Mouse (Mus musculus) liver, postnatal 0 days (tissue): Measurements from ENCODE around the gene Troap. TPM values are rescaled to one million over a fixed set of nuclear protein-coding genes. Genes with fewer than 3 reads are reported as not detected.
A peak's percentile ranks its signal among the peaks of the same experiment; 100 is the strongest.

Experiments
- ATAC-seq: fragments of 200-750 bp; cut with Nextera tagmentation; 2 replicates; pipeline ENCODE4 v1.8.0; 2017; ENCODE audit warnings: mild to moderate bottlenecking, moderate library complexity
- DNase-seq: peaks from one replicate; pipeline ENCODE4 v3.0.0-alpha.2; 2016
- H3K27ac ChIP-seq: fragments of 300-500 bp; sonication (generic); 2 replicates; pipeline ENCODE4 v1.5.1; 2014; ENCODE audit warnings: antibody characterized with exemption, moderate library complexity, mild to moderate bottlenecking, low read depth
- H3K27me3 ChIP-seq: fragments of 300-500 bp; sonication (generic); 2 replicates; pipeline ENCODE4 v1.6.1; 2014; ENCODE audit warnings: low read length, control low read depth, mixed read lengths; ENCODE audit not compliant: insufficient read depth
- H3K36me3 ChIP-seq: fragments of 300-500 bp; sonication (generic); replicated peaks from 2 replicates; pipeline ENCODE4 v1.6.1; 2014; ENCODE audit warnings: mild to moderate bottlenecking, control low read depth, low read length, moderate library complexity, mixed read lengths; ENCODE audit not compliant: insufficient read depth
- H3K4me1 ChIP-seq: fragments of 300-500 bp; sonication (generic); 2 replicates; pipeline ENCODE4 v1.6.1; 2014; ENCODE audit warnings: antibody characterized with exemption, mild to moderate bottlenecking, control low read depth; ENCODE audit not compliant: insufficient read depth
- H3K4me2 ChIP-seq: fragments of 300-500 bp; sonication (generic); 2 replicates; pipeline ENCODE4 v1.6.1; 2014; ENCODE audit warnings: low read depth, mild to moderate bottlenecking, low read length, moderate library complexity, mixed read lengths
- H3K4me3 ChIP-seq: fragments of 300-500 bp; sonication (generic); 2 replicates; pipeline ENCODE4 v1.5.1; 2014; ENCODE audit warnings: low read depth, low read length
- H3K9ac ChIP-seq: fragments of 300-500 bp; sonication (generic); replicated peaks from 2 replicates; pipeline ENCODE4 v1.6.1; 2014; ENCODE audit warnings: mild to moderate bottlenecking, moderate library complexity
- H3K9me3 ChIP-seq: fragments of 300-500 bp; sonication (generic); 2 replicates; pipeline ENCODE4 v1.6.1; 2016; ENCODE audit warnings: mild to moderate bottlenecking, control low read depth, low read length, mixed read lengths
- CTCF ChIP-seq: sonication (generic); IDR thresholded peaks from 2 replicates; pipeline ENCODE4 v1.5.1; 2016; ENCODE audit warnings: antibody characterized with exemption, low read depth
- EP300 ChIP-seq: IDR thresholded peaks from 2 replicates; pipeline ENCODE4 v1.6.1; 2016; ENCODE audit warnings: antibody characterized with exemption, low read depth, mild to moderate bottlenecking
- WGBS: fragments of 180-500 bp; shearing (Covaris S2); extraction: QIAGEN DNeasy Blood & Tissue Kit; methylation state at CpG from one replicate; pipeline ENCODE4 v1.1.7; 2014; ENCODE audit not compliant: insufficient replicate concordance; 5-methylcytosine and 5-hydroxymethylcytosine counted together
- polyA plus RNA-seq: library from polyadenylated mRNA; unstranded; fragments of >200 nt; fragmentation: Nextera tagmentation; extraction: Ambion mirVana; gene quantifications from 2 replicates; pipeline ENCODE4 v1.2.1, GENCODE M21; 2015

Troap gene
- polyA plus RNA-seq, 1 experiment from 2014 or later = 6.7 TPM

DNA sequence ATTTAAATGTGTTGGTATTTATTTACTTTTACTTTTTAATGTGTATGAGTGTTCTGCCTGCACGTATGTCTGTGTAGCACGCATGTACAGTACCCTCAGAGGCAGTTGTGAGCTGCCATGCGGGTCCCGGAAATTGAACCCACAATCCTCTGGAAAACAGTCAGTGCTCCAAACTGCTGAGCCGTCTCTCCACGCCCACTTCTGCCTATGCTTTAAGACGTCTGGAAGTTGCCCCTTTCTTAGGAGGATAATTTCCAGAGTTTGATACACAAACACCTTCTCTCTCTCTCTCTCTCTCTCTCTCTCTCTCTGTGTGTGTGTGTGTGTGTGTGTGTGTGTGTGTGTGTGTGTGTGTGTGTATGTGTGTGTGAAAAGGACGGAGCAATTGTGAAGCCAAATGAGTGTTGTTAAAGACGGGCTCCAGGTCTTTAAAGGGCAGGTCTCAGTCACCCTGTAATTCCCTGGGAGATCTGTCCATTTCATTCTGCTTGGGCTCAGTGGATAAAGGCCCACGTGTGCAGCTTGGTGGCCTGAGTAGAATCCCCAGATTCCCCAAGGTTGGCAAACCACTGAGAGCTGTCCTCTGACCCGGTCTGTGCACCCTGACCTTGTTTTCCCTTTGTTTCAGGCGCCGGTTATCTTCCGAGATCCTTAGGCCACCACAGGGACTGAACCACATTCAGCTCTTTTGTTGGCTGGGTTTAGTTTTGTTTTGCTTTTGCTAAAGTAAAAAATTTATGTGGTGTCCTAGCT is 40.1 kb downstream of the Troap start:
- 50% methylated on average over 14 of the region's 14 CpGs for WGBS
- DNase-seq (no peak), ATAC-seq (no peak)
- Histone ChIP-seq H3K27ac (no peak overlapping the region), H3K4me1 (peaks cover 3% of the 10 kb centered on the region; the same call in 1 of the 2 replicates), H3K4me3 (no peak overlapping the region), H3K9me3 (no peaks in the 10 kb centered on the region), H3K36me3 (no peaks in the 10 kb centered on the region), H3K27me3 (no peaks in the 10 kb centered on the region), H3K4me2 (no peak overlapping the region), H3K9ac (no peak overlapping the region)
- no peak for TF ChIP-seq CTCF
- no peak for TF ChIP-seq EP300

DNA sequence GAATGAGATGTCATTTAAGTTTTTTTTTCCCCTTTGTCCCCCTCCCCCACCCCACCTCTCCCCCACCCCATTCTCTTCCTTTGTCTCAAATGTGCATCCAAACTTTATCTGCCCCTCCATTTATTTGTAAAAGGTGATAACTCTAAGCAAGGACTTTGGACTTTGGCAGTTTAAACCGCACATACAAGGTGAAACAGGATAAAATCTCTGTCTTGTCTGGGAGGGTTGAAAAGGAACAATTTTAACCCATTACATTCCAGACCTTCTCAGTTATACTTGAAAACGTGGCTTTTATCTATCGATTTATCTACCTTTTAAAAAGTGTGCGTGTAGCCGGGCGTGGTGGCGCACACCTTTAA is 40.7 kb downstream of the Troap start:
- no peak overlapping the region for H3K4me2 ChIP-seq
- DNase-seq = no peak
- no peak overlapping the region for H3K27ac ChIP-seq
- no peak for TF ChIP-seq EP300
- no peak for TF ChIP-seq CTCF
- H3K9me3 ChIP-seq = no peaks in the 10 kb centered on the region
- peaks cover 3% of the 10 kb centered on the region; the same call in 1 of the 2 replicates for H3K4me1 ChIP-seq
- WGBS = 63% methylated on average over 7 of the region's 7 CpGs
- no peaks in the 10 kb centered on the region for H3K36me3 ChIP-seq
- H3K9ac ChIP-seq = no peak overlapping the region
- no peak overlapping the region for H3K4me3 ChIP-seq
- no peaks in the 10 kb centered on the region for H3K27me3 ChIP-seq
- ATAC-seq = no peak

DNA sequence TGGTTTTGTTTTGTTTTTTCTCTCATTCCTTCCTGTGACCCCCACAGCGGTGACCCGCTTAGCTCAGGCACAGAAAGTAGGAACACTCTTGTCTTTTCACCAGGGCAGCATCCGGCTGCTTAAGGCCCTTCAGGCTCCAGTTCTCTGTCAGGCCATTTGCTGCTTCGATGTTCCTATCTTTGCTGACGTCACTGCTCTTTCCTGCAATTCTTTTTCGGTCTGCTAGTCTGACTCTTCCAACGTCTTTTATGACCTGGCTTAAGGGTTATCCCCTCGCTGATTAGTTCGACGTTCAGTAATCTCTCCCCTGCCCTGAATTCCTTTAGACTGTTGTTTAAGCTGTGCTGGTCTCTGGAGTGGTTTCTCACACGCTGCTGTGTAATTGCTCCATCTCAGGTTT is 42.2 kb downstream of the Troap start:
- ATAC-seq = peak; percentile 56
- WGBS = 34% methylated on average over 11 of the region's 11 CpGs

DNA sequence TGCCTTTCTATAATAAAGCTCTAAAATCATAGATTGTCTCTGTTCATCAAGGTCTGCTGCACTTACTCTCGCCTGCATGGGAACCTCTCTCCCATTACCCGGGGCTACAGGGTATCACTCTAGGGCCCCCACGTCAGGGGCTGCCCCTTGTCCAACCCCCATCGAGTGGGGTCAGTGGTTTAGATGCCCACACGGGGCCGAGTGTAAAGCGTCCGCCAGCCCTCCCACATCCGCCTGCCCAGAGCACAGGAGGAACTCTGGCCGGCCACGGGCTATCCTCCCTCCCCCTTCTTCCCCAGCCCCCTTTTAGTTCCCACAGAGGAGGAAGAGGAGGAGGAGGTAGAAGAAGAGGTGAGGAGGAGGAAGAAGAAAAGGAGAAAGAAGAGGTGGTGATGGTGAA is 46.4 kb downstream of the Troap start:
- DNase-seq (no peak), ATAC-seq (no peak)
- no peak overlapping the region for H3K4me3 ChIP-seq
- H3K4me2 ChIP-seq = no peak overlapping the region
- H3K36me3 ChIP-seq = no peaks in the 10 kb centered on the region
- no peaks in the 10 kb centered on the region for H3K27me3 ChIP-seq
- no peaks in the 10 kb centered on the region for H3K9me3 ChIP-seq
- H3K4me1 ChIP-seq = peaks cover 5% of the 10 kb centered on the region
- WGBS = 12% methylated on average over 11 of the region's 11 CpGs
- H3K9ac ChIP-seq = no peak overlapping the region
- no peak for TF ChIP-seq EP300
- TF ChIP-seq CTCF = no peak
- no peak overlapping the region for H3K27ac ChIP-seq

More for the DNA sequence above, 42.2 kb downstream of the Troap start:
- no peak overlapping the region for H3K4me3 ChIP-seq
- H3K27ac ChIP-seq = peak overlapping the region; percentile 22; the same call in 1 of the 2 replicates
- H3K4me2 ChIP-seq = no peak overlapping the region
- DNase-seq = no peak
- TF ChIP-seq EP300 (peak; percentile 39; the same call in 1 of the 2 replicates), CTCF (no peak)
- no peaks in the 10 kb centered on the region for H3K27me3 ChIP-seq
- no peak overlapping the region for H3K9ac ChIP-seq
- H3K36me3 ChIP-seq = no peaks in the 10 kb centered on the region
- H3K4me1 ChIP-seq = peaks cover 3% of the 10 kb centered on the region; the same call in 1 of the 2 replicates
- H3K9me3 ChIP-seq = no peaks in the 10 kb centered on the region

DNA sequence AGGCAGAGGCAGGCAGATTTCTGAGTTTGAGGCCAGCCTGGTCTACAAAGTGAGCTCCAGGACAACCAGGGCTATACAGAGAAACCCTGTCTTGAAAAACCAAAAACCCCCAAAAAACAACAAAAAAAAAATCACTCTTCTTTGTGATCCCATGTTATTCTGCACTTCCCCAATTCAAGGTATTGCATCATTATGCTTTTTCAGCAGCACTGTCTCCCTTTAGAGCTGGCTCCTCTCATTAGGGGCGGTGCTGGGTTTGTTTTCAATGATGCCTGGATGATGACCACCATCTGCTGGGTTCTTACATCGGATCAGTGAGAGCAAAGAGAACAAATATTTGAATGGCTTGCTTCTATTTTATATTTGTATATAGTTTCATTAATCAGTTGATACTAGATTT is 48.3 kb downstream of the Troap start:
- Histone ChIP-seq H3K4me3 (no peak overlapping the region), H3K36me3 (no peaks in the 10 kb centered on the region), H3K9me3 (no peaks in the 10 kb centered on the region), H3K9ac (no peak overlapping the region), H3K27me3 (peaks cover 4% of the 10 kb centered on the region; the same call in 1 of the 2 replicates), H3K27ac (no peak overlapping the region), H3K4me2 (no peak overlapping the region), H3K4me1 (peaks cover 7% of the 10 kb centered on the region; the same call in 1 of the 2 replicates)
- no peak for ATAC-seq
- no peak for TF ChIP-seq CTCF
- no peak for TF ChIP-seq EP300
- WGBS = 60% methylated on average over 2 of the region's 2 CpGs
- DNase-seq = no peak

DNA sequence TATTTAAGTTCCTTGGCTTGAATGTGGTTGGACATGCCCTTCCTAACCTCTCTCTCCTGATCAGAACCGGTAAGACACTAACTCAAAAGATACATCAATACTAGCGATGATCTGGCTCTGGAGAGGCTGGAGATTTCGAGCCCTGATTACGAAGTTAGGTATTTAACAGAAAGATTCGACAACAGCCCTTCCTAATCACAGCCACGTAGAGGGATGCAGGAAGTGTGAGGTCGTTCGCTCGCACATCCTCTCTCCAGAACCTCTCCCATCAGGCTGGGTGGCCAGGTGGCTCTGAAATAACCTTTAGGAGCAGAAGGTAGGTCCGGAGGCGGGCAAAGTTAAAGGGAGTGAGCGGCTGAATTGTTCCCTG is 51.3 kb downstream of the Troap start, which contains the start of gene Spats2:
Spats2 (plus strand) TSS at position 206 of the 370 bp plus-strand sequence.
- 2% methylated on average over 12 of the region's 12 CpGs for WGBS
- peak within 1 kb of the TSS; percentile 68 for H3K4me3 ChIP-seq
- DNase-seq (no peak), ATAC-seq (peak; percentile 9; the same call in 1 of the 2 replicates)
- H3K9ac ChIP-seq = peak within 1 kb of the TSS; percentile 80
- peak within 1 kb of the TSS; percentile 85 for H3K27ac ChIP-seq
- H3K27me3 ChIP-seq = peaks cover 4% of the 10 kb centered on the region; the same call in 1 of the 2 replicates
- TF ChIP-seq CTCF (no peak), EP300 (no peak)
- H3K9me3 ChIP-seq = no peaks in the 10 kb centered on the region
- no peaks in the 10 kb centered on the region for H3K36me3 ChIP-seq
- peaks cover 7% of the 10 kb centered on the region; the same call in 1 of the 2 replicates for H3K4me1 ChIP-seq
- peak within 1 kb of the TSS; percentile 85 for H3K4me2 ChIP-seq
